Mouse (Mus musculus) granulocyte monocyte progenitor cell, adult 5-6 weeks (primary cell): ENCODE data around the gene Edem3. TPM values are rescaled to one million over a fixed set of nuclear protein-coding genes. Genes with fewer than 3 reads are reported as not detected.

Source experiments
- ATAC-seq: replicated peaks from 2 replicates; pipeline ENCODE4 v1.8.0; 2016; ENCODE audit warnings: mild to moderate bottlenecking, moderate TSS enrichment, inconsistent platforms; ENCODE audit not compliant: poor library complexity, severe bottlenecking
- total RNA-seq, 2 experiments: library from RNA; stranded (forward) in 1 of 2; stranded (reverse) in 1 of 2; fragments of 200-712, 200-1000 nt in 1 of 2; fragments of >200 nt in 1 of 2; fragmentation: Nextera tagmentation in 1 of 2; gene quantifications; 2 replicates each; pipeline ENCODE4 v1.2.3; 2014 to 2017

Gene Edem3
- total RNA-seq (2014; fragmentation: Nextera tagmentation), result 22.0 and 24.1 TPM in 2 replicates
- total RNA-seq (2017), result 39.4 and 41.5 TPM in 2 replicates

GRCm38 (mm10) chr1:151754881-151755659 is at the start of gene Edem3:
Gene Edem3, plus strand, starts transcription at chr1:151755371.
- peak; percentile 84 for ATAC-seq

DNA sequence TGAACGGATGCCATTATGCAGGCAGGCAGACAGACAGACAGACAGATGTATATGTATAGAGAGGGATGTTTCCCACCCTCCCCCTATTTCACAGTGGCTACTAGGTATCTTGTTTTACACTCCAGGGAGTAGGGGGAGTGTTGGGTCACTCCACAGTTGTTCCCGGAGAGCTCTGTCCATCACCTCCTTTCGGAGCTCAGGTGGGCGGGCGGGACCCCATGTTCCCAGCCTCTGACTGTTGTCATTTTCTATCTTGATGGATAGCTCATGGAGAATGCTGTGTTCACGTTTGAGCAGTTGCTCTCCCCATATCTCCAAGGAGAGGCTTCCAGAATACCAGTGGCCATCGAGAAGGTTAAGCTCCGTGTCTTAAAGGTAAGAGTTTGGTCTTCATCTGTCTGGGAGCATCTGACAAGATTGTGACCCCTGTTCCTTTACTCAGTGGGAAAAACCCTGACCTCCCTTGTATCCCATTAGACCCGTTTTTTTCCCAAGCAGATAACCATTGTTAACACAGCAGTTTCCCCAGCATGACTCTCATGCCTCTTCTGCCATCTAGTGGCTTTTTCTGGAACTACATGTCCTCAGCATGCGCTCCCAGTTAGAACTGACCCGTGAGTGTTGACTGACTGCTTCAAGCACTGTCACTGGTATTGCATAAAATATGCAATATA is 49.3 kb upstream of the Edem3 start:
- ATAC-seq, result peak; percentile 74

GRCm38 (mm10) chr1:151706397-151706752 is 48.8 kb upstream of the Edem3 start:
- no peak for ATAC-seq

GRCm38 (mm10) chr1:151708966-151709733 is 46.0 kb upstream of the Edem3 start:
- ATAC-seq, result peak; percentile 45

- no peak for ATAC-seq
These were observed 45.5 kb upstream of the Edem3 start for GRCm38 (mm10) chr1:151709734-151710022.

DNA sequence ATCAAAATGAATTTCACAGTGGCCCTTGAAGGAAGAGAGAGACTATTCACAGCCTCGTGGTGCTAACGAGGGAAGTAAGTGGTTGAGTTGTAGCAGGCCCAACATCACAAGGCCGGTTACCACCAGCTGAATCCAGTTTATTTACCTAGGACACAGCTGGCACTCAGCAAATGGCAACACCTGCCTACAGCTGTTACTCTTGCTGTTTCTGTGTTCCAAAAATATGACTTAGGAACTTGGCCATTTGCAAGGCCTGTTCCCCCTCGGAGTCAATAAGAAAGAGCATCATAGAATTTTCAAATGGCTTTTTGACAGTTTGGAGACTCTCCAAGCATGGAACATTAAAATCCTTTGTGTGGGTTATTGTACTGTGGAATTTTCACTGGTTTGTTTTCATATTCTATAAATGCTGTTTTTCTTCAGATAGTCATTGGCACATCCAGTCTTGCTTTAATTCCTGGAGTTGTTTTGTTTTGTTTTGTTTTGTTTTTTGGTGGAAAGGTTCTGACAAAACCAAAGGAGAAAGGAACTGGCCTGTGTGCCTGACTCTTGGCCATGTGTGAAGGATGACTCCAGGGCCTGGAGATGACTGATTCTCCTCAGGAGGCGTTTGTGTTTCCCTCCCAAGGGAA is 44.6 kb upstream of the Edem3 start:
- no peak for ATAC-seq

GRCm38 (mm10) chr1:151711062-151711461 is 44.1 kb upstream of the Edem3 start:
- ATAC-seq, result no peak

DNA sequence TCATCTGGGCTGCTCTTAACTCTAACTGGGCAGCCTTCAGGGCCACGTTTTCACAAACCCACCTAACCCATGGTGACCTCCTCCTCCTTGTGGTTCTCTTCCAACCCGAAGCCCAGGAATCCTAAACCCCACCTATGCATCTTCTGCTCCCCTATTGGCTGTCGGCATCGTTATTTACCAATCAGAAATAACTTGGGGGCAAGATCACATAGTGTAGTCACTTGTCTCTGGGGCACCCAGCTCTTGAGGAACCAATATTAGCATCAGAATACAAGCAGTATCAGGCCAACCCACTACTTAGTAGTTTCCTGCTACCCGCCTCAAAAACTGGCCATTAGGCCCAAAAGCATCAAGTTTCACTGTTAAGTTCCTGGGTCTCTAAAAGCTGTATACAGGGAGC is 42.5 kb upstream of the Edem3 start:
- ATAC-seq, result no peak

DNA sequence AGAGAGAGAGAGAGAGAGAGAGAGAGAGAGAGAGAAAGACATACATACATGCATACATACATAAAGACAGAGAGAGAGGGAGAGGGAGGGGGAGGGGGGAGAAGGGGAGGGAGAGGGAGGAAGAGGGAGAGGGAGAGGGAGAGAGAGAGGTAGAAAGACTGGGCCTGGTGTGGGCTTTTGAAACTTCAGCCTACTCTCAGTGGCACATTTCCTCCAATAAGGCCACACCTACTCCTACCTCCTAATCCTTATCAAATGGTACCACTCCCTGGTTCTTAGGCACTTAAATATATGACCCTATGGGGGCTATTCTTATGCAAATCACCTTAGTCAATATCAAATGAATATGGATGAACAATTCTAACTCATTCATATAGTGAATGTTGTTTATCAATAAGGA is 41.5 kb upstream of the Edem3 start:
- no peak for ATAC-seq

DNA sequence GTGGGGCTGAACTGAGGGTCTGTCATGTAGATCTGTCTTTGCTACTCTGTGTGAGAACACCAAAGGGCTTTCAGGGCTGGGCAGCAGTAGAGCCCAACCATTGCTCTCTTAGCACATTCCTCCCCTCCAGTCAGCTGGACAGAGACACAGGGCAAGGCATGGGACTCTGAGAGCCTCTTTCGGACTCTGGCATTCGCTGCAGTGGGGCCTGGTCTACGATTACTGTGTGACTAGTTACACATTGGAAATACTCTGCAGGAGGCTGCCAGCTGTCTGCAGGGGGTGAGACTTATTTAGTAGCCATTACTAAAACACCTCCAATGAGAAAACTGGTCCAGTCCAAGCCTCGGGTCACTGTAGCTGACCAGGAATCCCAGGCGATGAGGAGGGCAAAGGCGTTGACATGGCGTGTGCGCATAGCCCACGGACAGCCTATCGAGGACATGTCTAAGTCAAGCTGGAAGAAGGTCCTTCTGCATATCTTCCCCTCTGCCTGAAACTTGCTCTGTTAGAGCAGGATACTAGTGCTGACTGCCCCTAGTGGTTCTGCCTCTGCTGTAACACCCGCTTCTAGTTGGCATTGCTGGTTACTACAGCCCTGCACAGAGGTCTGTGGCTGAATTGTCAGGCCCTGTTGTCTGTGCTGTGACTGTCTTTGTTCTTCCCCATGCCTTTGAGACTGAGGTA is 39.0 kb upstream of the Edem3 start:
- ATAC-seq, result no peak; the same call in 1 of the 2 replicates

GRCm38 (mm10) chr1:151717624-151718023 is 37.5 kb upstream of the Edem3 start:
- peak; percentile 58 for ATAC-seq

DNA sequence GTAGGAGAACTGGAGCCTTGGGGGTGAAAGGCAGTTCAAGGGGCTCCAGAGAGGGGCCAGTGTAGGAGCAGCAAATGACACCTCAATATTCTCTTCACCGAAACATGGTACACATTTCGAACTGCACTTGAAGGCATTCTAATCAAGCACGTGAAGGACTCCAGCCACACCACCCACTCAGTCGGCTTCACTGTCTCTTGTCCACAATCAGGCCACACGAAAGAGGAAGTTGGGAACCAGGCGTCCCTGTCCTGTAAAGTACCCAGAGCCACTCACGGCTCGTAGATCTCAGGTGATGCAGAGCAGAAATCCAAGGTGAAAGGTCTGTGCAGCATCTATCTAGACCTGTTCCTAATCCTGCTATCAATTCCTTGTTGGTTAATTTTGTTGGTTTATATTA is 36.6 kb upstream of the Edem3 start:
- ATAC-seq, result peak; percentile 86

DNA sequence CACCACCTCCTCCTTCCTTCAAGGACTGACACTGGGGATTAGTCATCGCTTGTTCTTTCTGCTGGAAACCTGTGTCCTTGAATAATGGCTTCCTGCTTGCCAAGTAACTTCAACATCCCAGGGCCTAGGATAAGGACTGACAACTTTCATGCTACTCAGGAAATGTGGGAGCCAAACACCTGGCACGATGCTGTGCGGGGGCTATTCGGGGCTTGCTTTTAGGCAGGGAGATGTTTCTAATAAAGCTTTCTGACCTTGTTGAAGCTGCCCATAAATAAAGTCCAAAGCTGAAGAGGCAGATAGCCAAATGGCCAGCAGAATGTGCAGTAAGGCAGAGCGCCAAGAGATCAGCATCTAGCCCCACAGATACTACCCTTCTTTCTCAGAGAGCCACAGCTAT is 35.3 kb upstream of the Edem3 start:
- ATAC-seq, result no peak

GRCm38 (mm10) chr1:151720566-151720965 is 34.6 kb upstream of the Edem3 start:
- no peak for ATAC-seq

- ATAC-seq, result no peak
These were observed 33.7 kb upstream of the Edem3 start for GRCm38 (mm10) chr1:151721357-151721983.

GRCm38 (mm10) chr1:151723771-151724170 is 31.4 kb upstream of the Edem3 start:
- no peak for ATAC-seq

GRCm38 (mm10) chr1:151725590-151725989 is 29.6 kb upstream of the Edem3 start:
- ATAC-seq, result no peak

GRCm38 (mm10) chr1:151726358-151726757 is 28.8 kb upstream of the Edem3 start:
- ATAC-seq, result no peak

GRCm38 (mm10) chr1:151728141-151728540 is 27.0 kb upstream of the Edem3 start:
- ATAC-seq, result no peak

DNA sequence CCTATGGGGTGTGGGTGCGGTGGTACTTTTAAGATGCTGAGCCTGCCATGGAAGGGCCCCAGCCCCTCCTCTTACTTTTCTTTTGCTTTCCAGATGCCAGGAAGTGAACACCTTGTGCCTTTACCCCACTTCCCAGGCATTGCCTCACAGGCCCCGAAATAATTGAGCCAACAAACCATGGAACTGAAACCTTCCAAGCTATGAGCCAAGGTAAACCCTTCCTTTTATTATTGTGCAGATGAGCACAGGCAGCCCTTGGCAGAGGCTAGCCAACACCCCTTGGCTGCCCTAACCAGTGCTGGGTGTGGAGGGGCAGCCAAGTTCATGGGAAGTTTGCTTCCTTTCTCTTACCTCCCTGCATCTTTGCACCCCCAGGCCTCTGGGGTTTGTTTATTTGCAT is 18.0 kb upstream of the Edem3 start:
- no peak for ATAC-seq
